Mouse (Mus musculus) G1E-ER4 (cell line): Measurements from ENCODE around the gene Megf6. TPM values are rescaled to one million over a fixed set of nuclear protein-coding genes. Genes with fewer than 3 reads are reported as not detected.

Source experiments
- GATA1 ChIP-seq: IDR thresholded peaks from one replicate; pipeline ENCODE4 v1.8.0; 2012; ENCODE audit warnings: low read length, inconsistent platforms
- polyA plus RNA-seq: library from polyadenylated mRNA; stranded (reverse); fragments of >175 nt; gene quantifications from 2 replicates; pipeline ENCODE4 v1.2.3, GENCODE M21; 2012

Megf6 gene
- polyA plus RNA-seq, 1 experiment: 0.05 TPM

- TF ChIP-seq GATA1: no peak
Observed at GRCm38 (mm10) chr4:154226678-154227077, 56.1 kb downstream of the Megf6 start.

DNA sequence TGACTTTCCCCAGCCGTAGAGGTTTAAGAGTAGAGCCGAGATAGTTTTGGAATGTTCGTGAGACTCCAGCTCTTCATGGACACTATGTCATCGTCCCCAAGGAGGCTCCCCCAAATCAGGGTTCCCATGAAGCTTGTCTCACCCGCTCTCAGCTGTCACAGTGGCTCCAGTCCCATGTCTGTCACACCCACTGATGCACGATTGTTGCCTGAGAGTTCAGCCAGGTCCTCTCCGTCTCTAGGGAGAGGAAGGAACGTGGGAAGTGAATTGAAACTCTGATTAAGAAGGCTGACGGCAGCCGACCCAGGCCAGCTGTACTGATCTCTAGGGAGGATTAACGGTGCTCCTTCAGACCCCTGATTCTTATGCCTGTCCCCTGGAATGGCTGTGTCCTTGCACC is 57.8 kb downstream of the Megf6 start:
- TF ChIP-seq GATA1: no peak

- no peak for TF ChIP-seq GATA1
Observed at GRCm38 (mm10) chr4:154229569-154229968, 59.0 kb downstream of the Megf6 start.

GRCm38 (mm10) chr4:154231380-154231779 is 60.9 kb downstream of the Megf6 start:
- no peak for TF ChIP-seq GATA1

GRCm38 (mm10) chr4:154232295-154232694 is 61.8 kb downstream of the Megf6 start:
- TF ChIP-seq GATA1: no peak

GRCm38 (mm10) chr4:154236001-154236400 is 65.5 kb downstream of the Megf6 start:
- no peak for TF ChIP-seq GATA1

DNA sequence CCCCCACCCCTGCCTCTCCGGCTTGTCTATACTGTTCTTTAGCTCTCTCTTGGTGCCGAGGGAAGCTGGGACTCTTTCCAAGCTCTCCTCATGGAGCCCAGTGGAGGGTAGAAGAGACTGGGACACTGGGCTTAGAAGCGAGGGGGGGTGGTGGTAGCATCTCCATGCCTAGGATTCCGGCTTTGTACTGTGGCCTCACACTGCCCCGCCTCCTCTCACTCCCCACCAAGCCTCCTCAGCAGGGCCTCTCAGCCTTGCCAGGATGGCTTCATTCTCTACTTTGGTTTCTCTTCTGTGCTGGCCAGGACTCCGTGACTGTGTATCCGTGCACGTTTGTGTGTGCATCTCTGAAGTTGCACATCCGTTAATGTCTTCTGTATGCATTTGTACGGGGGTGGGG is 66.4 kb downstream of the Megf6 start:
- no peak for TF ChIP-seq GATA1

GRCm38 (mm10) chr4:154237306-154237705 is 66.8 kb downstream of the Megf6 start:
- TF ChIP-seq GATA1: no peak

- TF ChIP-seq GATA1: no peak
Observed at GRCm38 (mm10) chr4:154239199-154239598, 68.7 kb downstream of the Megf6 start.

DNA sequence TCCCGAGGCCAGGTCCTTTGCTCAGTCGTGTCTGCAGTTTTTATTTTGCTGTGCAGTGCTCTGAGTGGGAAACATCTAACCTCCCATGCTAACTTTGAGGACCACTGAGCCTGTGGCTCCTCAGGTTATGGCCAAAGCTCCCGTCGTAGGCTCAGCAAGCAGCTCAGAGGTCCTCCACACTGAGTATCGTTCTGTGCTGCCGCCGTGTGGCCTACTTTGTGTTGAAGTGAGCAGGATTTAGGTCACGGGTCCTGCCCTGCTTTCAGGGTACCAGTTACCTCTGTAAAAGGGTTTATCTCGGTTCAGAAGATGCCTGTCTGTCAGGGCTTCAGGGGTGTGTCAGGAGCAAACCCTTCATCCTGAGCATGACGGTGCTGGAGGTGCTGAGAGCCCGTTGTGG is 70.1 kb downstream of the Megf6 start:
- no peak for TF ChIP-seq GATA1

DNA sequence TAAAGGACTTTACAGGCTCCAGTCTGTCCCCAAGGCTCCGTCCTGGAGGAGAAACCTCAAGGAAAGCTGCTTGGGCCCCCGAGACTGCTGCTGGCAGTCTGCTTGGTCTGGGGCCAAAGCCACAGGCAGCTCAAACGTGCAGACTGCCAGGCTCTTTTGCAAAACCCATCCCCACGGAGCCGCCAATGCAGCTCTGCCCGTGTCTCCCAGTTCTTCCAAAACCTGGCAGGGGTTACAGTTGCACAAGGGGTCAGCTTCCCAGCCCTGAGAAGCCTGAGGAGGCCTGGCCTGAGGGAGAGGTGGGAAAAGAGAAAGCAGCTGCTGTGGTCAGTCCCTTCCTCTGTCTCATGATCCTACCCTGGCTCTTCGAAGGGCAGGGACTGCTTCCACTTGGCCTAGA is 74.8 kb downstream of the Megf6 start:
- no peak for TF ChIP-seq GATA1

- no peak for TF ChIP-seq GATA1
Observed at GRCm38 (mm10) chr4:154246115-154247040, 75.8 kb downstream of the Megf6 start.

- no peak for TF ChIP-seq GATA1
Observed at GRCm38 (mm10) chr4:154247207-154248091, 76.9 kb downstream of the Megf6 start.

DNA sequence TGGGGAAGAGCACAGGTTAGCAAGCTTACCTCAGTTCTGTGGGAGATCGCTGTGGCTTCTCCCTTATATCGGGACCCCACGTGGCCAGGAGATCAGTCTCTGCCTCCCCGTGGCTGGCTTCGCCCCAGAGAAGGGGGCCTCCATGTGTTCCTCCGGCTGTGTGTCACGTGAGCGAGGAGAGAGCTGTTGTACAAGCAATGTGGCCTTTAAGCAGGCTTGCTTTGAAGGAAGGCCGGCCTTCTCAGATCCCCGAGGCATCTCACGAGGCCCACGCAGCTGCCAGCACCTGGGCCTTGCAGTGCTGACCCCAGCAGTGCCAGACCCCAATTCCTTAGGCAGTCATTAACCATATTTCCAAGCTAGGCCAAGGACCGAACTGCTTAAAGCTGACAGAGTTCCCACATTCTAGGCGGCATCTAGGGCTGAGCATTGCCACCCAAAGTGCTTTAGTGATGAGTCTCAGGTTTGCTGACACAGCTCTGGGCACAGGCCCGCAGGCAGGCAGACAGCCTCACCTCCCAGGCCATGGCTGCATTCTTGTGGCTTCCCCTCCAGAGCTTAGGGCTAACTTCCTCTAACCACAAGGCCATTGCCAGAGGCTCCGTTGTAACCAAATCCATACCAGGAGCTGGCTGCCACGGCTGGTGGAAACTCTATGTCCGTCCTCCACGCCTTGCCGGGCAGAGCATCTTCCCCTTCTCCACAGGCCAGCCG is 77.7 kb downstream of the Megf6 start:
- no peak for TF ChIP-seq GATA1

GRCm38 (mm10) chr4:154249316-154249715 is 78.8 kb downstream of the Megf6 start:
- TF ChIP-seq GATA1: no peak
